Mouse (Mus musculus) adrenal gland, adult 8-10 months (tissue): ENCODE data around the gene Tex29. TPM values are rescaled to one million over a fixed set of nuclear protein-coding genes. Genes with fewer than 3 reads are reported as not detected.

Source experiments
- DNase-seq: peaks from one replicate; pipeline ENCODE4 v3.0.0; 2022
- total RNA-seq, 4 experiments: library from RNA; stranded (reverse); gene quantifications; 2 replicates each; pipeline ENCODE4 v1.2.4; 2022

The Tex29 gene
- 1 to 10 TPM in 1 of 4 experiments, not detected in 3; 2.1 TPM for total RNA-seq

- DNase-seq: no peak
Measured at GRCm38 (mm10) chr8:11840174-11840573, at the start of gene Tex29. Gene Tex29 (plus strand): TSS chr8:11840474.

GRCm38 (mm10) chr8:11794956-11795355, 45.3 kb upstream of the Tex29 start:
- DNase-seq: no peak

- no peak for DNase-seq
Measured at GRCm38 (mm10) chr8:11797128-11797527, 43.1 kb upstream of the Tex29 start.

GRCm38 (mm10) chr8:11797729-11798479, 42.4 kb upstream of the Tex29 start:
- no peak for DNase-seq

GRCm38 (mm10) chr8:11798480-11798867, 41.8 kb upstream of the Tex29 start:
- DNase-seq: no peak

GRCm38 (mm10) chr8:11799098-11799497, 41.2 kb upstream of the Tex29 start:
- no peak for DNase-seq

GRCm38 (mm10) chr8:11800481-11800880, 39.8 kb upstream of the Tex29 start:
- DNase-seq: no peak

- no peak for DNase-seq
Measured at GRCm38 (mm10) chr8:11801571-11801970, 38.7 kb upstream of the Tex29 start.

GRCm38 (mm10) chr8:11804914-11805313, 35.4 kb upstream of the Tex29 start:
- DNase-seq: no peak

- no peak for DNase-seq
Measured at GRCm38 (mm10) chr8:11806252-11806651, 34.0 kb upstream of the Tex29 start.

- DNase-seq: no peak
Measured at GRCm38 (mm10) chr8:11807361-11807760, 32.9 kb upstream of the Tex29 start.

GRCm38 (mm10) chr8:11808047-11808446, 32.2 kb upstream of the Tex29 start:
- DNase-seq: no peak

GRCm38 (mm10) chr8:11810426-11810825, 29.8 kb upstream of the Tex29 start:
- no peak for DNase-seq

- DNase-seq: no peak
Measured at GRCm38 (mm10) chr8:11813801-11814200, 26.5 kb upstream of the Tex29 start.

GRCm38 (mm10) chr8:11815206-11815605, 25.1 kb upstream of the Tex29 start:
- no peak for DNase-seq

- DNase-seq: no peak
Measured at GRCm38 (mm10) chr8:11820136-11820535, 20.1 kb upstream of the Tex29 start.

- no peak for DNase-seq
Measured at GRCm38 (mm10) chr8:11820568-11820967, 19.7 kb upstream of the Tex29 start.

- peak; percentile 71 for DNase-seq
Measured at GRCm38 (mm10) chr8:11821451-11822206, 18.6 kb upstream of the Tex29 start.

GRCm38 (mm10) chr8:11822550-11823060, 17.7 kb upstream of the Tex29 start:
- no peak for DNase-seq

GRCm38 (mm10) chr8:11825756-11826155, 14.5 kb upstream of the Tex29 start:
- no peak for DNase-seq

- DNase-seq: no peak
Measured at GRCm38 (mm10) chr8:11827312-11827711, 13.0 kb upstream of the Tex29 start.

GRCm38 (mm10) chr8:11830214-11831046, 9.8 kb upstream of the Tex29 start:
- no peak for DNase-seq

GRCm38 (mm10) chr8:11831174-11831573, 9.1 kb upstream of the Tex29 start:
- DNase-seq: no peak
